Mouse (Mus musculus) R1 (cell line): Measurements from ENCODE around the gene Nkx2-5.
A peak's percentile ranks its signal among the peaks of the same experiment; 100 is the strongest.

Source experiments
- DNase-seq: peaks from one replicate; pipeline ENCODE4 v3.0.0-alpha.2; 2018; ENCODE audit warnings: low read depth, low spot score

The Nkx2-5 gene

DNA sequence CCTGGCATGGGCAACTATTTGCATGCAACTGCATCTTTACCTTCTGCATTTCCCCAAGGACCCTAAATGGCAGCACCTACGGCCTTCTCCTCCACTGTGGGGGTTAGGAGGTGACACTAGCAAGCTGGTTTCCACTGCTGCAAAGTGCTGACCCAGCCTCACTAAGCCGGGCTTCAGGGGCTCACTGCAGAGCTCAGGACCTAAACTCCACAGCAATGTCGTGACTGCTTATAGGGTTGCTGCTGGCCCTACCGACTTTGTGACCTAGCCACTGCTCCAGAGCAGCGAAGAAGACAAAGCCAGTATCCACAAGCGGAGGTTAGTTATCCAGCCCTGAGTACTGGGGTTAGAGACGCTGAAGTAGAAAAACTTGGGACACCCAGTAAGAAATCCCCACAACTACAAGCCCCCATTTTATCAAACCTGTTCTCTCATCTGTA is 7.2 kb downstream of the Nkx2-5 start:
- DNase-seq = no peak

GRCm38 (mm10) chr17:26836786-26837545 is 7.8 kb downstream of the Nkx2-5 start:
- no peak for DNase-seq

GRCm38 (mm10) chr17:26836377-26836776 is 8.4 kb downstream of the Nkx2-5 start:
- no peak for DNase-seq

DNA sequence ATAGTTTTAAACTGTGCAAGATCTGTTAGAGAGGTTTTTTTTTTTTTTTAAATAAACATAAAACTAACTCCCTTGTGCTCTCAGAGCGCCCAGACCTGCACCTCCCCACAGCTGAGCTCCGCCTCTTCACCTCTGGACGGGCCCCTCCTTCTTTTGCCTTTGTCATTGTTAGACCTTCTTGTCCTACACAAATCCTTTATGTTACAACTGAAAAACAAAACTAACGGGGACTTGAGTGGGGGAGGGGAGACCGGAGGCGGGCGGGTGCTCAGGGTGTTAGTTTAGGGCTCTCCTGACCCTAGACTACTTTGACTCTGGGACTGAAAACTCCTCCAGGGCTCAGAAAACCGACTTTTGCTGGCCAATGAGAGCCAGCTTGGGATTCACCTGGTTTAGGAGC is 8.9 kb downstream of the Nkx2-5 start:
- DNase-seq = peak; percentile 84

GRCm38 (mm10) chr17:26834966-26835755 is 9.6 kb downstream of the Nkx2-5 start:
- DNase-seq = no peak

GRCm38 (mm10) chr17:26834302-26834965 is 10.4 kb downstream of the Nkx2-5 start:
- no peak for DNase-seq

DNA sequence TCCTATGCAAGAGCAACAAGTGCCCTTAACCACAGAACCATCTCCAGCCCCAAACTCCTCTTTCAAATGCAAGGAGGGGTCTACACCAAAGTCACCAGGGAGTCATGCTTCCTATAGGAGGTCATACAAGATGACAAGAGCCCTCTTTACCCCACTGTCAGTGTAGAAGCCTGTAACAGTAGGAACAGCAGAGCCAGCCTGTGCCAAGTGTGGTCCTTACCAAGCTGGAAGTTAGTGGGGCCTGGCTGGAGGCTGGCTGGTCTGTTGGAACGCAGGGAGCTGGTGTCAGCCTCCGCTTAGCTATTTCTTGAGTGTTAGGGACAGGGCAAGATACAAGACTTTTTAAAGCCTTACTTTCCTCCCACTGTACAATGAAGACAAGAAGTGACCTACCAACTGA is 11.0 kb downstream of the Nkx2-5 start:
- no peak for DNase-seq

GRCm38 (mm10) chr17:26826131-26826530 is 18.7 kb downstream of the Nkx2-5 start:
- no peak for DNase-seq

DNA sequence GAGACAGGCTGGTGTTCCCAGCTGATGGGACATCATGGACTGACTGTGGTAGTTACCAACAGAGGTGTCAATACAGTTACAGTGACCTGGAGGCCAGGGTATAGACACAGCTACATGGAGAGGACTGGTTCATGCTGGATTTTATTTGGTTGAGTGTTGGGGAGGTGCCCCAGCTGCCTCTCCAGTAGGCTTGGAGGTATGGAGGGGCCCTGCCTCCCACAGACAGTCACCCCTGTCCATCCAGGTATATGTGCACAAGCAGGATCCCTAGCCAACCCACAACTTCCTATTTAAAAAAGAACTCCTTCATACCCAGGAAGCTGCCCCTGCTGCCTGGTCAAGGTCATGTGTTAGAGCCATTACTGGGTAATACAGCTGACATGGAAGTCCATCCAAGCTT is 27.0 kb downstream of the Nkx2-5 start:
- no peak for DNase-seq

DNA sequence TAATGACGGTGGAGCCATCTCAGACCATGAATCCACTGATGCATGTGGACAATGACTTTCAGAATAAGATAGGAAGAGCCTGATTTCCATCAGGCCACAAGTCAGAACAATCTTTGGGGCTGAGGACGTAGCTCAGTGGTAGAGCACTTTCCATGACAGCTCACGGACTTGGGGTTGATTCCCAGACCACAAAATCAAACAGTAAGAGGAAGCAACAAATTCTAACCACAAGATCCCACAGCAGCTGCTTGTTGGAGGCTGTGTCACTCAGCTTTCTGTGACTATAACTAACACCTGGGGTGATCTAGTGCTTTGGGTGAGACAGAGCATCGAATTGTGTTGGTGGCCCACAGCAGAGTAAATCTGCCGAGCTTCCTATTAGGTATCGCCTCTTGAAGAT is 28.0 kb downstream of the Nkx2-5 start:
- DNase-seq = no peak

GRCm38 (mm10) chr17:26813497-26813896 is 31.3 kb downstream of the Nkx2-5 start:
- no peak for DNase-seq

GRCm38 (mm10) chr17:26812607-26813006 is 32.2 kb downstream of the Nkx2-5 start:
- DNase-seq = no peak

DNA sequence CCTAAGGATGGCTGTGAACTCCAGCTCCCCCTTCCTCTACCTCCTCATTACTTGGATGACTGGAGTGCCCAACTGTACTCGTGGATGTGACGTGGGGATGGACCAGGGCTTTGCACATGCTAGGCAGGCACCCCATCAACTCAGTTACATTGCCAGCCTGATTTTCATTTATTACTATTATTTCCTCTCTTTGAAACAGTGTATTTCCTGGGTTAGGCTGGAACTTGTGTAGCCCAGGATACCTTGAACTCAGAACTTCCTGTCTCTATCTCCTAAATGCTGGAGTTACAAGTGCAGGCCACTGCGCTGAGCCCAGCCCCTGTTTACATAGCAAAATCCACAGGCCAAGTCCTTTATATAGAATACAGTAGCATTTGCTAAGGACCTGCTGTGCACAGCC is 41.9 kb downstream of the Nkx2-5 start:
- DNase-seq = no peak

- no peak for DNase-seq
These were observed 47.3 kb downstream of the Nkx2-5 start for GRCm38 (mm10) chr17:26797379-26798128.

DNA sequence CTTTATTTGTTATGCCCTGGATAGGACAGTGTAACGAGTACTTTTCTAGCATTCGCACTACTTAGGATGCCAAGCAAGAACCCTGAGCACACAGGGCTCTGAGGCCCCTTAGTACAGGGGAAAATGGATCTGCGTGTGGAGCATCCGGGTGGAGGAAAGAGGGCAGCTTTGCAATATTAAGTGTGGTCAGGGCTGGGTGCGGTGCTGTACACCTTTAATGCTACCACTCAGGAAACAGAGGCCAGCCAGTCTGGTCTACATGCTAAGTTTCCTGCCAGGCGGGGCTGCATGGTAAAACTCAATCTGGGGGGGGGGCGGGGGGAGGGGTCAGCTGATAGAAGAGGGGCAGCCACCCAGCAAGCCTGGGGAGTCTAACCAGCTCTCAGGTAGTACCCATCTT is 49.4 kb downstream of the Nkx2-5 start:
- DNase-seq = no peak

- DNase-seq = peak; percentile 60
These were observed 50.1 kb downstream of the Nkx2-5 start for GRCm38 (mm10) chr17:26794744-26795143.

- DNase-seq = no peak
These were observed 51.6 kb downstream of the Nkx2-5 start for GRCm38 (mm10) chr17:26793068-26793765.

DNA sequence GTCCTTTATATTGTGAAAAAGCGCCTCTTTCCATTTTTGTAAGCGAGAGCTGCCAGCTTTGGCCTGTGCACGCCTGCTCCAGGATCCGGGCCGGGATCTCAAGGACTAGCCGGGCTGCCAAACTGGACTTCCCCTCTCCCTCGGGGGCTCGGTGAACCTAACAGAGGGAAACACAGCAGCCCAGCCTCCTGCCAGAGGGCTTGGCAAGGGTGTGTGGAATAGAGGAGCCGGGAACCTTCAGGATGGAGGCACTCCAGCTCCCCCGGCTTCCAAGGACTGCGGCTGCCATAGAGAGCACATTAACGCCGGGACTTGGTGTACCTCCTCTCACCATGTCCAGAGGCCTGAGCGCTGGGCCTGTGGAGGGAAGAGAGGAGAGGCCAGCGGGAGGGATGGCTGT is 52.7 kb downstream of the Nkx2-5 start:
- no peak for DNase-seq

DNA sequence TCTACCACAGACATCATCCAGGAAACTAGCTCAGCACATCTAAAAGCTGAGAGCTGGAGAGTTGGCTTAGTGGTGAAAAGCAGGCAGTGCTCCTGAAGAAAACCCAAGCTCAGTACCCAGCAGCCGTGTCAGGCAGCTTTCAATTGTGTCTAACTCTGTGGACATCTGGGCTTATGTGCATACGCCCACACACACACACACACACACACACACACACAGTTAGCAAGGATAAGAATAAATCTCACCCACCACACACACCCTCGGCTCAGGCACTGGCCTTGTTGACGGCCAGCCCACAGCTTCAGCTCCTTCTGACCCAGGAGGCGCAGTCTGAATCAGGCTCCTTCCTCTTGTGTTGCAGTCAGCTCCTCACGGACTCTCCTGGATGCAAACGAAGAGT is 53.2 kb downstream of the Nkx2-5 start:
- DNase-seq = no peak

DNA sequence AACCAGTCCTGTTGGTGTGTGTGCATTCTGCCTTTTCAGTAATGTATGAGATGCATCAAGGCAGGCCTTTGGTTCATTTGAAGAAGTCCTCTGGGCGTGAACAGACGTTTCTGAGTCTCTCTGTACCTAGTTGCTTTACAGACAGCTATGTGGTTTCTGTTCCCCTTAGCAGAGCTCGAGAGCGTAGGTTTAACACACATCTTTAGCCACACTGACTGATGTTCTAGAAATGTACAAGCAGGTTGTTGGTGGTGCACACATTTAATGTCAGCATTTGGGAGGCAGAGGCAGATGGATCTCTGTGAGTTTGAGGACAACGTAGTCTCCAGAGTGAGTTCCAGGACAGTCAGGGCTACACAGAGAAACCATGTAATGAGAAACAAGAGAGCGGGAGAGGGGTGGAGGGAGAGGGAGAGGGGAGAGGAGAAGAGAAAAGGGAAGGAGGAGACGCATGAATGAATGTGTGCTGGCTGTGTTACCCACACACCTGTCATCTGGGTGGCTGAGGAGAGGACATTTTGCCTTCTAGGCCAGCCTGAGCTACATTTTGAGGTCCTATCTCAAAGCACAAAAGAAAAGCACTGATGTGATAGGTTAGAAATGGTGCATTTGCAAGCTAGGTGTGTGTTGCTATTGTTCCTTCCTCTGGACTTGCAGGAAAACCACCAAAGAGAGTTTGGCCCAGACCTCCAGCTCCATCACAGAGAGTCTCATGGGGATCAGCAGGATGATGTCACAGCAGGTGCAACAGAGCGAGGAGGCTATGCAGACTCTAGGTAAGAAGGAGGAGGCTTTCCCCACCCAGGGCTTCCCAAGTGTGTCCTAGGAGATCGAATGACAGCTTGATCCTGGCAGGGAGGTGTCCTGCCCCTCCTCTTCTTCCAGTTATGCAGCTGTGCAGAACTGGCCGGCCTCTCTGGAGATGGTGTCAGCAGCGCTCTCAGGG is 54.3 kb downstream of the Nkx2-5 start:
- DNase-seq = no peak
